In the genomic region with DNA sequence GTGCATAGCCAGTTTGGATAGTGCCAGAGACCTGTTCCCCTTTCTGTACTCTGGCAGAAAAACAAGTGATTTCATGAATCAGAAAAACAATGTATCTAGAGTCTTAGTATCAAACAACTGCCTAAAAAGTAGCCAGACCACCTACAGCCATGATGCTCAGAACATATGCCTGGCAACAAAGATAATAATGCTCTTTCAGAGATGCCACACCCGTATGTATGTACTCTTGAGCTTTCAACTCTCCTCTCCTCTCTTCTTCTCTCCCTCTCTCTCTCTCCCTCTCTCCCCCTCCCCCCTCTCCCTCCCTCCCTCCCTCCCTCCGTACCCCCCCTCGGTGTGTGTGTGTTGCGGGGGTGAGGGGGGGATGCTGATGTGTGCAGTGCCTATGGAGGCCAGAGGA, we compare ENCODE assay signal across 25 mouse cellular contexts. TPM values are rescaled to one million over a fixed set of nuclear protein-coding genes. Genes with fewer than 3 reads are reported as not detected.
DNase-seq lines count a peak whose midpoint lies in the region; ATAC-seq and TF ChIP-seq lines count a peak whose summit lies in the region.
"Had no signal": no experiment of that assay in that cellular context is flagged by ENCODE, and none has a peak within 500 bp of the region (broad histone marks: within the 10 kb centered on the region; RNA-seq: fewer than 3 reads in every experiment).

No protein-coding gene starts in this region.

- peak; percentile 23; the same call in 1 of the 2 replicates for TF ChIP-seq EP300 in liver, postnatal 0 days (IDR thresholded peaks at IDR 0.05; ENCODE audit: low read depth)

- DNase-seq in midbrain, embryonic 11.5 days (ENCODE audit: low spot score, missing footprints): peak; percentile 33
- DNase-seq in liver, embryonic 13.5 days: no peak
- DNase-seq in liver, postnatal 0 days: no peak
- DNase-seq in frontal cortex, postnatal 14 days (ENCODE audit: low spot score in 2 of 2): no peak
- no peak for DNase-seq in thymus, adult 18-20 months
- DNase-seq in right cerebral cortex, postnatal 10 days (ENCODE audit: low spot score in 2 of 2): no peak
- DNase-seq: adrenal gland, postnatal 10 days; cerebellum, adult 11 months; cerebellum, adult 8-10 months; cerebellum, postnatal 14 days; embryo, embryonic 11 days; gastrocnemius, postnatal 14 days; heart, postnatal 36 days had no signal

- H3K27me3 ChIP-seq in midbrain, embryonic 11.5 days (ENCODE audit: control insufficient read depth, insufficient read depth, low read length): no peaks in the 10 kb centered on the region
- no peaks in the 10 kb centered on the region for H3K27me3 ChIP-seq in midbrain, embryonic 16.5 days (ENCODE audit: control insufficient read depth, insufficient read depth, low read depth, low read length)
- H3K27me3 ChIP-seq in liver, embryonic 13.5 days: no peaks in the 10 kb centered on the region
- H3K27me3 ChIP-seq in liver, postnatal 0 days (ENCODE audit: insufficient read depth, low read length): no peaks in the 10 kb centered on the region
- H3K27me3 ChIP-seq: embryonic facial prominence, embryonic 15.5 days; heart, embryonic 12.5 days; hindbrain, embryonic 15.5 days had no signal

- ATAC-seq in midbrain, embryonic 11.5 days (ENCODE audit: low FRiP score): no peak
- no peak for ATAC-seq in midbrain, embryonic 16.5 days
- peak; percentile 75 for ATAC-seq in liver, embryonic 13.5 days (ENCODE audit: low read depth)
- peak; percentile 69 for ATAC-seq in liver, postnatal 0 days
- ATAC-seq: forebrain, embryonic 14.5 days had no signal

- no peak overlapping the region for H3K4me2 ChIP-seq in midbrain, embryonic 11.5 days
- H3K4me2 ChIP-seq in midbrain, embryonic 16.5 days (ENCODE audit: low read length): no peak overlapping the region
- H3K4me2 ChIP-seq in liver, embryonic 13.5 days: peak overlapping the region; percentile 35
- no peak overlapping the region for H3K4me2 ChIP-seq in liver, postnatal 0 days (ENCODE audit: low read depth, low read length)
- H3K4me2 ChIP-seq: embryonic facial prominence, embryonic 15.5 days; heart, embryonic 12.5 days; hindbrain, embryonic 15.5 days had no signal

- H3K9me3 ChIP-seq in midbrain, embryonic 11.5 days (ENCODE audit: control insufficient read depth, low read length): no peaks in the 10 kb centered on the region
- 0 out of 2 replicates have a peak, but pooled peaks cover 3% of the 10 kb centered on the region for H3K9me3 ChIP-seq in midbrain, embryonic 16.5 days (replicated peaks; ENCODE audit: control insufficient read depth, low read length, poor library complexity, severe bottlenecking)
- no peaks in the 10 kb centered on the region for H3K9me3 ChIP-seq in liver, embryonic 13.5 days (replicated peaks)
- H3K9me3 ChIP-seq in liver, postnatal 0 days (ENCODE audit: low read length): peaks cover 5% of the 10 kb centered on the region; the same call in 1 of the 2 replicates
- H3K9me3 ChIP-seq: embryonic facial prominence, embryonic 15.5 days; hindbrain, embryonic 15.5 days had no signal

- H3K4me3 ChIP-seq in midbrain, embryonic 11.5 days (ENCODE audit: low read depth, low read length): no peak overlapping the region
- no peak overlapping the region for H3K4me3 ChIP-seq in midbrain, embryonic 16.5 days (ENCODE audit: low read depth, low read length)
- no peak overlapping the region for H3K4me3 ChIP-seq in liver, embryonic 13.5 days (replicated peaks)
- no peak overlapping the region for H3K4me3 ChIP-seq in liver, postnatal 0 days (ENCODE audit: low read depth, low read length)
- H3K4me3 ChIP-seq: embryonic facial prominence, embryonic 15.5 days; forebrain, embryonic 10.5 days; heart, embryonic 12.5 days; hindbrain, embryonic 15.5 days had no signal

- 94% methylated on average over 4 of the region's 4 CpGs for WGBS in midbrain, embryonic 11.5 days
- 80% methylated on average over 4 of the region's 4 CpGs for WGBS in midbrain, embryonic 16.5 days
- 66% methylated on average over 4 of the region's 4 CpGs for WGBS in liver, embryonic 13.5 days (ENCODE audit: insufficient replicate concordance)
- WGBS in liver, postnatal 0 days (ENCODE audit: insufficient replicate concordance): 79% methylated on average over 4 of the region's 4 CpGs

- no peak for TF ChIP-seq CTCF in liver, postnatal 0 days (IDR thresholded peaks at IDR 0.05; ENCODE audit: low read depth)

- H3K9ac ChIP-seq in midbrain, embryonic 11.5 days (ENCODE audit: low read length): no peak overlapping the region
- H3K9ac ChIP-seq in midbrain, embryonic 16.5 days (ENCODE audit: low read depth, low read length): no peak overlapping the region
- H3K9ac ChIP-seq in liver, embryonic 13.5 days: no peak overlapping the region
- H3K9ac ChIP-seq in liver, postnatal 0 days (replicated peaks): no peak overlapping the region
- H3K9ac ChIP-seq: embryonic facial prominence, embryonic 15.5 days; heart, embryonic 12.5 days; hindbrain, embryonic 15.5 days had no signal

- no peaks in the 10 kb centered on the region for H3K36me3 ChIP-seq in midbrain, embryonic 11.5 days (ENCODE audit: control insufficient read depth, insufficient read depth, low read length)
- H3K36me3 ChIP-seq in midbrain, embryonic 16.5 days (ENCODE audit: control insufficient read depth, insufficient read depth, low read length): no peaks in the 10 kb centered on the region
- H3K36me3 ChIP-seq in liver, embryonic 13.5 days: peaks cover 43% of the 10 kb centered on the region
- H3K36me3 ChIP-seq in liver, postnatal 0 days (replicated peaks; ENCODE audit: insufficient read depth, low read length): peaks cover 26% of the 10 kb centered on the region
- H3K36me3 ChIP-seq: hindbrain, embryonic 15.5 days had no signal

- H3K4me1 ChIP-seq in midbrain, embryonic 11.5 days (ENCODE audit: control insufficient read depth, insufficient read depth, low read length): no peaks in the 10 kb centered on the region
- no peaks in the 10 kb centered on the region for H3K4me1 ChIP-seq in midbrain, embryonic 16.5 days (ENCODE audit: control insufficient read depth, insufficient read depth, low read length)
- H3K4me1 ChIP-seq in liver, embryonic 13.5 days (replicated peaks): peaks cover 77% of the 10 kb centered on the region
- peaks cover 12% of the 10 kb centered on the region for H3K4me1 ChIP-seq in liver, postnatal 0 days (ENCODE audit: insufficient read depth)
- H3K4me1 ChIP-seq: embryonic facial prominence, embryonic 15.5 days; forebrain, embryonic 10.5 days; hindbrain, embryonic 15.5 days had no signal

- H3K27ac ChIP-seq in midbrain, embryonic 11.5 days (ENCODE audit: low read depth, low read length): no peak overlapping the region
- no peak overlapping the region for H3K27ac ChIP-seq in midbrain, embryonic 16.5 days (ENCODE audit: low read length)
- H3K27ac ChIP-seq in liver, embryonic 13.5 days: peak overlapping the region; percentile 88
- H3K27ac ChIP-seq in liver, postnatal 0 days (ENCODE audit: low read depth): no peak overlapping the region; the same call in 1 of the 2 replicates
- H3K27ac ChIP-seq: embryonic facial prominence, embryonic 15.5 days; forebrain, embryonic 10.5 days; hindbrain, embryonic 15.5 days had no signal

RNA-seq across cellular contexts. Expression of a gene that starts 22.3 kb away (rescaled TPM):
- not detected in 2 replicates for polyA plus RNA-seq in midbrain, embryonic 11.5 days (2014; fragmentation: Nextera tagmentation; extraction: Ambion mirVana)
- not detected in 2 replicates for polyA plus RNA-seq in midbrain, embryonic 16.5 days (2015; fragmentation: Nextera tagmentation; extraction: Ambion mirVana)
- polyA plus RNA-seq in liver, embryonic 13.5 days (2015; fragmentation: Nextera tagmentation; extraction: Ambion mirVana): not detected in 2 replicates
- polyA plus RNA-seq in liver, postnatal 0 days (2015; fragmentation: Nextera tagmentation; extraction: Ambion mirVana): not detected in 2 replicates
- polyA plus RNA-seq: C2C12; embryonic facial prominence, embryonic 11.5 days; embryonic facial prominence, embryonic 15.5 days; erythroblast, embryonic 14.5 days; forebrain, embryonic 10.5 days; forebrain, embryonic 14.5 days; gonadal fat pad, adult 2 months; heart, embryonic 12.5 days; heart, embryonic 16.5 days; hindbrain, embryonic 11.5 days; hindbrain, embryonic 15.5 days had no signal

RNA-seq across cellular contexts. Expression of a gene that starts 43.8 kb away (rescaled TPM):
- 6.3 TPM in 2 replicates for polyA plus RNA-seq in midbrain, embryonic 11.5 days (2014; fragmentation: Nextera tagmentation; extraction: Ambion mirVana)
- polyA plus RNA-seq in midbrain, embryonic 16.5 days (2015; fragmentation: Nextera tagmentation; extraction: Ambion mirVana): 6.1 and 6.4 TPM in 2 replicates
- polyA plus RNA-seq in liver, embryonic 13.5 days (2015; fragmentation: Nextera tagmentation; extraction: Ambion mirVana): 7.8 and 9.4 TPM in 2 replicates
- polyA plus RNA-seq in liver, postnatal 0 days (2015; fragmentation: Nextera tagmentation; extraction: Ambion mirVana): 5.2 and 6.2 TPM in 2 replicates

RNA-seq across cellular contexts. Expression of a gene that starts 51.7 kb away (rescaled TPM):
- not detected in 2 replicates for polyA plus RNA-seq in midbrain, embryonic 11.5 days (2014; fragmentation: Nextera tagmentation; extraction: Ambion mirVana)
- not detected in 2 replicates for polyA plus RNA-seq in midbrain, embryonic 16.5 days (2015; fragmentation: Nextera tagmentation; extraction: Ambion mirVana)
- not detected in 2 replicates for polyA plus RNA-seq in liver, embryonic 13.5 days (2015; fragmentation: Nextera tagmentation; extraction: Ambion mirVana)
- not detected in 2 replicates for polyA plus RNA-seq in liver, postnatal 0 days (2015; fragmentation: Nextera tagmentation; extraction: Ambion mirVana)
- polyA plus RNA-seq: C2C12; embryonic facial prominence, embryonic 11.5 days; embryonic facial prominence, embryonic 15.5 days; erythroblast, embryonic 14.5 days; forebrain, embryonic 10.5 days; forebrain, embryonic 14.5 days; gonadal fat pad, adult 2 months; heart, embryonic 12.5 days; heart, embryonic 16.5 days; hindbrain, embryonic 11.5 days; hindbrain, embryonic 15.5 days had no signal

Comparison
In these comparisons a context has a peak if more than half of its experiments do, and no peak if none do; other contexts are left out.
1. ATAC-seq: peak in liver, embryonic 13.5 days (single experiment) and liver, postnatal 0 days (single experiment); none in midbrain, embryonic 11.5 days (single experiment) and midbrain, embryonic 16.5 days (single experiment).